Mouse (Mus musculus) forebrain, embryonic 11.5 days (tissue): Measurements from ENCODE around the gene Pex11a. TPM values are rescaled to one million over a fixed set of nuclear protein-coding genes. Genes with fewer than 3 reads are reported as not detected.
"Not testable (repeated sequence)": the region's sequence is repeated elsewhere in the genome, so short reads cannot be mapped to it uniquely, and the experiment has no call there.

Source experiments
- ATAC-seq: fragments of 200-750 bp; cut with Nextera tagmentation; replicated peaks from 2 replicates; pipeline ENCODE4 v1.8.0; 2017; ENCODE audit warnings: moderate TSS enrichment; ENCODE audit not compliant: low FRiP score
- DNase-seq: peaks from one replicate; pipeline ENCODE4 v3.0.0-alpha.2; 2017; ENCODE audit warnings: low spot score
- H3K27ac ChIP-seq: fragments of 300-500 bp; sonication (generic); 2 replicates; pipeline ENCODE4 v1.5.1; 2014; ENCODE audit warnings: low read depth, low read length
- H3K27me3 ChIP-seq: fragments of 300-500 bp; sonication (generic); 2 replicates; pipeline ENCODE4 v1.6.1; 2014; ENCODE audit warnings: mild to moderate bottlenecking, low read length, mixed read lengths; ENCODE audit not compliant: control insufficient read depth, insufficient read depth
- H3K36me3 ChIP-seq: fragments of 300-500 bp; sonication (generic); 2 replicates; pipeline ENCODE4 v1.6.1; 2014; ENCODE audit warnings: mild to moderate bottlenecking, low read length, moderate library complexity, mixed read lengths; ENCODE audit not compliant: control insufficient read depth, insufficient read depth
- H3K4me1 ChIP-seq: fragments of 300-500 bp; sonication (generic); replicated peaks from 2 replicates; pipeline ENCODE4 v1.6.1; 2014; ENCODE audit warnings: low read length, mixed read lengths; ENCODE audit not compliant: control insufficient read depth, insufficient read depth
- H3K4me2 ChIP-seq: fragments of 300-500 bp; sonication (generic); 2 replicates; pipeline ENCODE4 v1.6.1; 2014; ENCODE audit warnings: low read depth, mild to moderate bottlenecking, low read length, moderate library complexity, mixed read lengths; ENCODE audit not compliant: severe bottlenecking
- H3K4me3 ChIP-seq: fragments of 300-500 bp; sonication (generic); 2 replicates; pipeline ENCODE4 v1.5.1; 2014; ENCODE audit warnings: low read depth, low read length
- H3K9ac ChIP-seq: fragments of 300-500 bp; sonication (generic); 2 replicates; pipeline ENCODE4 v1.6.1; 2014; ENCODE audit warnings: low read length
- H3K9me3 ChIP-seq: fragments of 300-500 bp; sonication (generic); 2 replicates; pipeline ENCODE4 v1.6.1; 2016; ENCODE audit warnings: low read length, mixed read lengths; ENCODE audit not compliant: control insufficient read depth
- WGBS: fragments of 180-500 bp; shearing (Covaris S2); extraction: QIAGEN DNeasy Blood & Tissue Kit; methylation state at CpG from one replicate; pipeline ENCODE4 v1.1.7; 2014; 5-methylcytosine and 5-hydroxymethylcytosine counted together
- polyA plus RNA-seq: library from polyadenylated mRNA; unstranded; fragments of >200 nt; fragmentation: Nextera tagmentation; extraction: Ambion mirVana; gene quantifications from 2 replicates; pipeline ENCODE4 v1.2.1, GENCODE M21; 2014

Gene Pex11a
- 7.6 and 8.7 TPM in 2 replicates for polyA plus RNA-seq

GRCm38 (mm10) chr7:79742659-79743536, at the start of gene Pex11a, which contains the start of gene Wdr93:
Gene Pex11a, minus strand, starts transcription at chr7:79743131.
Gene Wdr93, plus strand, starts transcription at chr7:79743163.
- H3K27ac ChIP-seq, result no peak within 1 kb of the TSS
- no peaks in the 10 kb centered on the region for H3K36me3 ChIP-seq
- DNase-seq (peak; percentile 81), ATAC-seq (peak; percentile 81)
- H3K4me1 ChIP-seq, result peaks cover 3% of the 10 kb centered on the region; the same call in 1 of the 2 replicates
- H3K27me3 ChIP-seq, result no peaks in the 10 kb centered on the region
- peak within 1 kb of the TSS; percentile 96 for H3K4me2 ChIP-seq
- H3K4me3 ChIP-seq, result peak within 1 kb of the TSS; percentile 72
- H3K9me3 ChIP-seq, result no peaks in the 10 kb centered on the region
- 3% methylated on average over 46 of the region's 46 CpGs for WGBS
- peak within 1 kb of the TSS; percentile 64 for H3K9ac ChIP-seq

GRCm38 (mm10) chr7:79789812-79790211, 46.9 kb upstream of the Pex11a start:
- H3K4me1 ChIP-seq, DNase-seq, H3K4me3 ChIP-seq, H3K9ac ChIP-seq, H3K9me3 ChIP-seq, ATAC-seq, H3K36me3 ChIP-seq, H3K27ac ChIP-seq, H3K4me2 ChIP-seq: not testable (repeated sequence)
- 12% methylated on average over 2 of the region's 2 CpGs for WGBS
- H3K27me3 ChIP-seq, result peaks cover 30% of the 10 kb centered on the region

GRCm38 (mm10) chr7:79786295-79786694, 43.4 kb upstream of the Pex11a start:
- 0 out of 2 replicates have a peak, but pooled peaks have one; percentile 30 for ATAC-seq
- Histone ChIP-seq H3K36me3 (no peaks in the 10 kb centered on the region), H3K9me3 (no peaks in the 10 kb centered on the region), H3K27ac (no peak overlapping the region), H3K4me3 (no peak overlapping the region), H3K9ac (no peak overlapping the region), H3K27me3 (peaks cover 2% of the 10 kb centered on the region), H3K4me1 (peaks cover 4% of the 10 kb centered on the region; the same call in 1 of the 2 replicates), H3K4me2 (no peak overlapping the region)
- DNase-seq, result peak; percentile 79
- 20% methylated on average over 6 of the region's 6 CpGs for WGBS

- Histone ChIP-seq H3K27me3 (no peaks in the 10 kb centered on the region), H3K36me3 (no peaks in the 10 kb centered on the region), H3K4me3 (no peak overlapping the region), H3K4me1 (no peaks in the 10 kb centered on the region; the same call in 1 of the 2 replicates), H3K27ac (no peak overlapping the region), H3K9me3 (no peaks in the 10 kb centered on the region), H3K4me2 (no peak overlapping the region), H3K9ac (no peak overlapping the region)
- ATAC-seq, result no peak
- no peak for DNase-seq
- WGBS, result 80% methylated on average over 2 of the region's 2 CpGs
These were observed 39.6 kb upstream of the Pex11a start for GRCm38 (mm10) chr7:79782516-79782855.

- Histone ChIP-seq H3K4me2 (no peak overlapping the region), H3K4me3 (no peak overlapping the region), H3K36me3 (no peaks in the 10 kb centered on the region), H3K27me3 (no peaks in the 10 kb centered on the region), H3K9ac (no peak overlapping the region), H3K9me3 (no peaks in the 10 kb centered on the region), H3K4me1 (no peaks in the 10 kb centered on the region; the same call in 1 of the 2 replicates), H3K27ac (no peak overlapping the region)
- 83% methylated on average over 11 of the region's 11 CpGs for WGBS
- no peak for DNase-seq
- ATAC-seq, result no peak
These were observed 39.0 kb upstream of the Pex11a start for GRCm38 (mm10) chr7:79781826-79782515.

- peak overlapping the region; percentile 19; the same call in 1 of the 2 replicates for H3K4me2 ChIP-seq
- no peaks in the 10 kb centered on the region; the same call in 1 of the 2 replicates for H3K4me1 ChIP-seq
- H3K27me3 ChIP-seq, result no peaks in the 10 kb centered on the region
- H3K4me3 ChIP-seq, result no peak overlapping the region
- DNase-seq (peak; percentile 86), ATAC-seq (no peak)
- WGBS, result 30% methylated on average over 16 of the region's 16 CpGs
- H3K36me3 ChIP-seq, result no peaks in the 10 kb centered on the region
- no peak overlapping the region for H3K27ac ChIP-seq
- no peaks in the 10 kb centered on the region for H3K9me3 ChIP-seq
- no peak overlapping the region for H3K9ac ChIP-seq
These were observed 38.0 kb upstream of the Pex11a start for GRCm38 (mm10) chr7:79780647-79781626.

- no peak overlapping the region for H3K4me2 ChIP-seq
- no peak overlapping the region for H3K4me3 ChIP-seq
- H3K27ac ChIP-seq, result no peak overlapping the region
- 51% methylated on average over 15 of the region's 15 CpGs for WGBS
- no peaks in the 10 kb centered on the region for H3K36me3 ChIP-seq
- no peaks in the 10 kb centered on the region for H3K9me3 ChIP-seq
- H3K4me1 ChIP-seq, result no peaks in the 10 kb centered on the region
- no peak for ATAC-seq
- H3K9ac ChIP-seq, result no peak overlapping the region
- no peak for DNase-seq
- no peaks in the 10 kb centered on the region for H3K27me3 ChIP-seq
These were observed 28.9 kb upstream of the Pex11a start for GRCm38 (mm10) chr7:79771561-79772512.
